Mouse (Mus musculus) heart, adult 2 months (tissue): ENCODE results near the gene Mrpl38. TPM values are rescaled to one million over a fixed set of nuclear protein-coding genes. Genes with fewer than 3 reads are reported as not detected.

Experiments
- DNase-seq, 2 experiments: peaks; one replicate each; pipeline ENCODE4 v3.0.0; 2021
- H3K27ac ChIP-seq: fragments of 200-600 bp; 2 replicates; pipeline ENCODE4 v1.8.1; 2022
- H3K27me3 ChIP-seq: fragments of 200-500 bp; 2 replicates; pipeline ENCODE4 v1.6.1; 2012; ENCODE audit warnings: mild to moderate bottlenecking, low read length, inconsistent platforms, mixed read lengths; ENCODE audit not compliant: control insufficient read depth, insufficient read depth
- H3K36me3 ChIP-seq: fragments of 200-500 bp; 2 replicates; pipeline ENCODE4 v1.6.1; 2012; ENCODE audit warnings: low read length, inconsistent platforms; ENCODE audit not compliant: control insufficient read depth, insufficient read depth
- H3K4me1 ChIP-seq: fragments of 200-500 bp; 2 replicates; pipeline ENCODE4 v1.6.1; 2011; ENCODE audit warnings: low read length; ENCODE audit not compliant: control insufficient read depth, insufficient read depth
- H3K4me3 ChIP-seq: fragments of 200-600 bp; 2 replicates; pipeline ENCODE4 v1.8.1; 2022
- H3K79me2 ChIP-seq: fragments of 200-500 bp; replicated peaks from 2 replicates; pipeline ENCODE4 v1.6.1; 2012; ENCODE audit warnings: mild to moderate bottlenecking, inconsistent platforms, low read length, moderate library complexity, mixed read lengths; ENCODE audit not compliant: control insufficient read depth, insufficient read depth
- H3K9ac ChIP-seq: fragments of 200-500 bp; 2 replicates; pipeline ENCODE4 v1.6.1; 2012; ENCODE audit warnings: low read depth, mild to moderate bottlenecking, control low read depth, inconsistent platforms, low read length, mixed read lengths
- CTCF ChIP-seq: fragments of 200-600 bp; IDR thresholded peaks from 2 replicates; pipeline ENCODE4 v1.8.1; 2022; ENCODE audit warnings: antibody characterized with exemption, mild to moderate bottlenecking, moderate library complexity
- EP300 ChIP-seq: fragments of 200-500 bp; IDR thresholded peaks from 2 replicates; pipeline ENCODE4 v1.6.1; 2011; ENCODE audit warnings: low read depth, low read length, control low read depth; ENCODE audit not compliant: insufficient read depth
- POLR2A ChIP-seq: fragments of 200-500 bp; IDR thresholded peaks from 2 replicates; pipeline ENCODE4 v1.6.1; 2011; ENCODE audit warnings: mild to moderate bottlenecking, low read depth, low read length, control low read depth; ENCODE audit not compliant: insufficient read depth
- WGBS: fragments of 180-500 bp; shearing (Covaris S2); methylation state at CpG from one replicate; pipeline ENCODE4 v1.1.7; 2018; 5-methylcytosine and 5-hydroxymethylcytosine counted together
- intact Hi-C: fragments of 180-260 bp; cut with DNase I; formaldehyde crosslinking; loops from one replicate; pipeline ENCODE4 v1.15.1; 2025
- polyA plus RNA-seq: library from polyadenylated mRNA; depleted of rRNA; stranded (reverse); fragments of >200 nt; gene quantifications from 2 replicates; pipeline ENCODE4 v1.2.3, GENCODE M21; 2012
- total RNA-seq, 2 experiments: library from RNA; stranded (reverse); gene quantifications; 2 replicates each; pipeline ENCODE4 v1.2.3; 2021

Gene Mrpl38
- total and polyA plus RNA-seq, 3 experiments = 55.5 to 59.7 (median 56.8) TPM

DNA sequence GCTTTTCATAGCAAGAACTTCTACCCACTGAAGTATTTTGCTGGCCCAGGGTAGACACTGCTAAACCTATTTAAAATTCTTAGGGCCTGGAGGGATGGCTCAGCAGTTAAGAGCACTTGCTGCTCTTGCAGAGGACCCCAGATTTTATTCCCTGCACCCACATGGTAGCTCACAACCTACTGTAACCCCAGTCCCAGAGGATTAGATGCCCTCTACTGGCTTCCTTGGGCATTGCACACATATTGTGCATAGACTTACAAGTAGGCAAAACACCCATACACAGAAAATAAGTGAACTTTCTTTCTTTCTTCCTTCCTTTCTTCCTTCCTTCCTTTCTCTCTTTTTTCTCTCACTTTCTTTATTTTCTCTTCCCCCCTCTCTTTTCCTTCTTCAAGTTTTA, 20.8 kb downstream of the Mrpl38 start:
- no peaks in the 10 kb centered on the region for H3K27me3 ChIP-seq
- no peak overlapping the region for H3K4me3 ChIP-seq
- peak; percentile 65 for TF ChIP-seq CTCF
- TF ChIP-seq EP300 = no peak
- TF ChIP-seq POLR2A = no peak
- no peaks in the 10 kb centered on the region for H3K4me1 ChIP-seq
- H3K9ac ChIP-seq = no peak overlapping the region
- H3K27ac ChIP-seq = no peak overlapping the region
- intact Hi-C loops = no loop called here
- DNase-seq = no peak
- H3K36me3 ChIP-seq = no peaks in the 10 kb centered on the region
- no peaks in the 10 kb centered on the region for H3K79me2 ChIP-seq

- intact Hi-C loops = no loop called here
- DNase-seq = no peak
Measured at GRCm38 (mm10) chr11:116117241-116117640, 21.4 kb downstream of the Mrpl38 start.

GRCm38 (mm10) chr11:116111611-116112203, 27.0 kb downstream of the Mrpl38 start:
- H3K4me3 ChIP-seq = no peak overlapping the region
- H3K36me3 ChIP-seq = no peaks in the 10 kb centered on the region; the same call in 1 of the 2 replicates
- no peaks in the 10 kb centered on the region; the same call in 1 of the 2 replicates for H3K79me2 ChIP-seq
- peaks cover 10% of the 10 kb centered on the region for H3K4me1 ChIP-seq
- 93% methylated on average over 19 of the region's 19 CpGs for WGBS
- no peak for DNase-seq
- intact Hi-C loops = loop anchor here (2.0 kb wide), 1 partner anchor 17 kb away; no protein-coding TSS in a partner anchor
- H3K27ac ChIP-seq = no peak overlapping the region
- H3K27me3 ChIP-seq = no peaks in the 10 kb centered on the region
- H3K9ac ChIP-seq = no peak overlapping the region
- TF ChIP-seq POLR2A (no peak), EP300 (no peak), CTCF (peak; percentile 39)

More at GRCm38 (mm10) chr11:116117241-116117640, 21.4 kb downstream of the Mrpl38 start:
- no peak overlapping the region for H3K9ac ChIP-seq
- no peaks in the 10 kb centered on the region for H3K79me2 ChIP-seq
- H3K36me3 ChIP-seq = no peaks in the 10 kb centered on the region
- TF ChIP-seq CTCF = no peak
- no peak for TF ChIP-seq POLR2A
- no peaks in the 10 kb centered on the region for H3K4me1 ChIP-seq
- H3K27me3 ChIP-seq = no peaks in the 10 kb centered on the region
- no peak overlapping the region for H3K4me3 ChIP-seq
- H3K27ac ChIP-seq = no peak overlapping the region
- WGBS = 48% methylated on average over 12 of the region's 12 CpGs

GRCm38 (mm10) chr11:116111067-116111466, 27.6 kb downstream of the Mrpl38 start:
- peak overlapping the region; percentile 98 for H3K27ac ChIP-seq
- no peaks in the 10 kb centered on the region; the same call in 1 of the 2 replicates for H3K36me3 ChIP-seq
- H3K4me3 ChIP-seq = peak overlapping the region; percentile 65; the same call in 1 of the 2 replicates
- H3K9ac ChIP-seq = no peak overlapping the region
- H3K4me1 ChIP-seq = peaks cover 11% of the 10 kb centered on the region
- intact Hi-C loops = loop anchor here (2.0 kb wide), 1 partner anchor 16 kb away; no protein-coding TSS in a partner anchor
- H3K79me2 ChIP-seq = no peaks in the 10 kb centered on the region; the same call in 1 of the 2 replicates
- DNase-seq = no peak
- WGBS = 80% methylated on average over 4 of the region's 4 CpGs
- no peak for TF ChIP-seq POLR2A
- TF ChIP-seq CTCF = peak; percentile 54
- H3K27me3 ChIP-seq = no peaks in the 10 kb centered on the region

DNA sequence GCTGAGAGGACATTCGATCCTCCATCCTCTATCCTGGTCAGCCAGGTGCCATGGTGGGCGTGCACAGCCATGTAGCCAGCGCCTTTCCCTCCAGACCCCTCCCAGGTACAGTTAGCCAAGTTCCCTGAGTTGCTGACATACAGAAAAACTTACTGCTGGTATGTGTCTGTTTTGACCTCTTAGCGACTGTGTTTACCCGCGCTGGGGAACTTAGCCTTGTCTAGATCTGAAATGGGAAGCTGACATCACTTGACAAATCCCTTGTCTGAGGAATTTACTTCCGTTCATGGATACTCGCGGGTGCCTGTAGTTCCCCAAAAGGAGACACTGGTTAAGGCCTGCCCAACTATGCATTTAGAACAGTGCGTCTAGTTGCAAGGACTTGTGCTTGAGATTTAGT, 28.1 kb downstream of the Mrpl38 start:
- TF ChIP-seq CTCF = no peak
- no peak for TF ChIP-seq POLR2A
- TF ChIP-seq EP300 = no peak
- Histone ChIP-seq H3K9ac (peak overlapping the region; percentile 96), H3K36me3 (no peaks in the 10 kb centered on the region; the same call in 1 of the 2 replicates), H3K27me3 (no peaks in the 10 kb centered on the region), H3K79me2 (no peaks in the 10 kb centered on the region; the same call in 1 of the 2 replicates), H3K4me3 (peak overlapping the region; percentile 65), H3K27ac (peak overlapping the region; percentile 98), H3K4me1 (peaks cover 11% of the 10 kb centered on the region)
- no peak for DNase-seq
- WGBS = 7% methylated on average over 10 of the region's 10 CpGs
- intact Hi-C loops = loop anchor here (2.0 kb wide), 1 partner anchor 16 kb away; no protein-coding TSS in a partner anchor

- under 1% methylated on average over 35 of the region's 35 CpGs for WGBS
- Histone ChIP-seq H3K4me3 (peak overlapping the region; percentile 65), H3K27me3 (no peaks in the 10 kb centered on the region), H3K27ac (peak overlapping the region; percentile 98), H3K9ac (peak overlapping the region; percentile 96), H3K36me3 (no peaks in the 10 kb centered on the region; the same call in 1 of the 2 replicates), H3K4me1 (peaks cover 11% of the 10 kb centered on the region), H3K79me2 (no peaks in the 10 kb centered on the region; the same call in 1 of the 2 replicates)
- peak; percentile 93 to 95 for DNase-seq
- TF ChIP-seq CTCF (no peak), POLR2A (peak; percentile 85), EP300 (no peak)
- intact Hi-C loops = loop anchor here (2.0 kb wide), 1 partner anchor 15 kb away; no protein-coding TSS in a partner anchor
Measured at GRCm38 (mm10) chr11:116110131-116110530, 28.5 kb downstream of the Mrpl38 start.
